Mouse (Mus musculus): ENCODE data around the gene Adgrb3.

Gene Adgrb3

DNA sequence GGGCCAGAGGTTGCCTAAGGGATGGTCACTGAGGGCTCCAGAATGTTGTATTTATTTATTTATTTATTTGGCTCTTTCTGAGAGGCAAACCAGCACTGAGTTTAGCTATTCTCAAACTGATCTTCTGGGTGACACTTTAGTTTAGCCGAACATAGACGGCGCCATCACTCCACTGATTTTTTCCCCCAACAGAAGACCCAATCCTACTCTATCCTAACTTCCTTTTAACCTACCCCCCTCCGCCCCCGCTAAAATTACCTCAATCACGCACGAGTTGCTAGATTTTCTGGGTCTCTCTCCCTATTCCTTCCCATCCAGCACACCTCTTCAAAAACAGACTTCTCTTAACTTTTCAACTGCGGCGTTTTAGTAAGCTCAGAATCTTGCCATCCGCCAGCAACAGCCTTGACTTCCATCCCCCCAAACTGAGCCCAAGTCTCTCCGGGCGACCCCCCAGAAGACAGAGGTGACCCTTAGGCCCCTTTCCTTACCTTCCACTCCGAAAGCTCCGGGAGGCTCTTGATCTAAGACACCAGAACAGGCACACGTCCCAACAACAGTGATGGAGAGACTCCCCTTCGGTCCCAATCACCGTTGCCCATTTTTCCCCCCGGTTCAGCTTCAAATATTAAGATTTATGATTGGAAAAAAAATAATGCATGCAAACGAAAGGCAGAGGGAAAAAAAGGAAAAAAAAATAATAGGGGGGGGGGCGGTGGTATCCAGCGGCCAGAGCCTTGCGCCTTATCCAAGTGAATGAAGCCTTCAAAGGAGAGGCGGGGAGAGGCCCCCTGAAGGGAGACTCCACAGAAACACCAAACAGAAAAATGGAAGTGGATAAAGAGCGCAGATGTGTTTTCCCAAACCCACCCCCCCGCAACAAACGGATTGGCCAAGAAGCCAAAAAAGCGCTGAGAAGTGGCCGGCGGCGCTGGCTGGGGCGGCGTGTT lies at the start of gene Adgrb3:
Gene Adgrb3 (minus strand): TSS at position 737 of the 950 bp plus-strand sequence.
- peak; percentile 50 for DNase-seq

DNA sequence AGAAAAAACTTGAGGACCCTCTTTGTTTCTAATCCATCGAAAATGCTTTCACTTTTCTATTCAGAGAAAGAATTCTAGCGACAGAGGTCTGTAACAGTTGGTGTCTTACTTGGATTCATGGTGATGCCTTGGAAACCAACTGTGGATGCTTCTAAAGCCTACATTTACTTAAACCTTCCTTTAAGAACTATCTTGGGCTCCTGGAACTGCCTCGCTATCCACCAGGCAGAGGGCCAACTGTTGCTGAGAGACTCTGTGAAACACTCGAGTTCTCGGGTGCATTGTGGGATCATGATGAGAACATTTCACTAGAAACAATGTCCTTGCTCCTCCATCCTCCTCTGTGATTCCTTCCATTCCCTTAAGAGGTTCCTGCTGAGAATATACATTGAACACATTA lies 48.0 kb upstream of the Adgrb3 start:
- no peak for DNase-seq

DNA sequence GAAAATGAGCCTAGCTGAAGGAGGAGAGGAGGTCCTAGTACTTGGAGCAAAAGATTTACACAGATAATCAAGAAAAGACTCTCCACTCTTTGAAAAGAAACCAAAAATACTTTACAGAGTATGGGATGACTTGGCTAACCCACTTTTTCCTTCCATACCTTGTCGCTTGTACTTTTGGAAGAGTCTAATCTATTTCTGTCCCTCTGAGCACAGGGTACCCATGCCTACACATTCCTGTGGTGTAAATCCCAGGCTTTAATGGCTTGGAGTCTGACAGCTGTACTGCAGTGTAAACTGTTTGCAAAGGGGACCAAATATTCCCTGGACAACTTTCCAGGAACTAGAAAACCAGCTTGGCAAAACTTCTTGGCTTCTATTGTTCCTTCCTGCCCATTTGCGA lies 28.0 kb upstream of the Adgrb3 start:
- no peak for DNase-seq

DNA sequence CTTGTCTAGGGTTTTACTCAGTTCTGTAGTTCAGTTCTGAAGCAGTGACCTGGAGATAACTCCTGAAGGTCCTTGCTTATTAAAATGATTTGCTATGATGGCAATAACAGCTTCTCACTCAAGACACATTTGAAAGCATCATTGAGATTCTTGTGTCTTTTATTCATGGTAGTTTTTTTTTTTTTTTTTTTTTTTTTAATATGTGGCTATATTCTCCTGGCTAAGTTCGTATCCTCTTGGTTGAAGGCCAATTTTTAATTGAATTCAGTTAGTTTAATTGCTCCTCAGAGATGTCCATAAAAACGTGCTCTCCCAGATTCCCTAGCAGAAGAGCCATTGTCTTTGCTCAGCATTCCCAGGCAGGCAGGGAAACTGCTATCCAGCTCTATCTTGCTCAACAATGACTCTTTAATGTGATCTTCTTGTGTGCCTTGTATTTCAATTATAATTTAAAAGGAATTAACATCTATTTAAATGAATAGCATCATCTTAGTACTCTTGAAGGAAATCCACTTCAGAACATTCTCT lies 25.0 kb upstream of the Adgrb3 start:
- DNase-seq: no peak

DNA sequence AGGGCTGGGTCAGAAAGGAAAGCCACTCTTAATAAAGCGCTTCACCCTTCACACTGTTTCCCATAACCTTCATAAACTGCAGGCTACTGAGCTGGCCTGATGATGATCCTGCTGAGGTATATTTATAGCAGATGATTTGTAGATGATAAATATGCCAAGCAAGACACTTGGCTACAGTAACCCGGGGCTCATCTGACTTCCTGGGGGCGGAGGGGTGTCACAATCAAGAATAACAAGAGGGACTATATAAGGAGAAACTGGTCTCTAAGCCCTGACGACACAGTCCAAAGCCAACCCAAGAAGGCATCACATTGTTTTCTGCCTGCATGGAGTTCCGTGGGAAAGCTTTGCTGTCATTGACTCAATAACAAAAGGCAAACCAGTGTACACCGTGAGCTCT lies 2.8 kb upstream of the Adgrb3 start:
- DNase-seq: no peak

DNA sequence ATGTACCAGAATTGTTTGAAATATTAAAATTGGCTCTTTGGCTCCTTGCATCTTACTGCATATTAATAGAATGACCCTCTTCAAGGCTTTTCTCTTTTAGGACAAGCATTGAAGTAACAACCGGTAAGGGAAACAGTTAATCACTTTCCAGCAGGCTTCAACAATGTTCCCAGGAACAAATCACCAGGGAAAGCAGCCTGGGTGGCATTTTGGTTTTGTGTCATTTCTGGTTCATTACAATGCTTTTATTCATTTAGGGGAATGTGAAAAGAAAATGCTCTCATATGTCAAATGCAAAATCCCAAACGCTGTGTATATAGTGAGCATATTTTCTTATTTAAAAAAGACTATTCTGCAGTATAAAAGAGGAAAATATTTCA lies 2.0 kb upstream of the Adgrb3 start:
- DNase-seq: no peak

DNA sequence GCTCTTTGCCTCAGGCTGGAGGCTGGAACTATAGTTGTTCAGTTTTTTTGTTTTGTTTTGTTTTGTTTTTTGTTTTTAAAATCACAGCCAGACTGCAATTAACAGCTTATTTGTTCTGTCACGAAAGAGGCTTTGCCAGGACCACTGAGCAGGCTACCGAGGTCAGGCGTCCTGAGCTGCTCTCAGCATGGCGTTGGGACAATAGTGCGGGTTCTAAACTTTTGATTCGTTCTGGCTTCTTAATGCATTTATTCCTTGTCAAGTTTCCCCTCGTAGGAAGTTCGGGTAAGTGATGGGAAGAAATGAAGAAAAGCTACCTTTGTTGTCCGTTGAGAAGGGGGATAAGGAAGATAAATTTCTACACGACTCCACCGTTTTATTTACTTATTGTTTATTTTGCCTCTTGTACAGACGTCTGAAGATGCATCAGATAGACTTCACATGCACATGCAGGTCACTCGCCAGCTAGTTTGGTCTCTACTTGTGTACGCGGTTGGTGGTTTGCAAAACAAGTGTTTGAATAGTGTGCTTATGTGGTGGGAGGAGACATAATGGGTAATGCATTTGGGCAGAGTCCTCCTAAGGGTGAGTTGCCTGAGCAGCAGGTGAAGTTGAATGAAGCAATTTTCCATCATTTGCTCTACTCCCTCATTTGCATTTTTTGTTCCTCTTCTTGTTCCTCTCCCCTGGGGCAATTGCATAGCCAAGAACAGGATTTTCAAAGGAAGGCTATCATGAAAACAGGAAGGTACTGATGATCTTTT lies 1.4 kb upstream of the Adgrb3 start:
- peak; percentile 24 for DNase-seq

DNA sequence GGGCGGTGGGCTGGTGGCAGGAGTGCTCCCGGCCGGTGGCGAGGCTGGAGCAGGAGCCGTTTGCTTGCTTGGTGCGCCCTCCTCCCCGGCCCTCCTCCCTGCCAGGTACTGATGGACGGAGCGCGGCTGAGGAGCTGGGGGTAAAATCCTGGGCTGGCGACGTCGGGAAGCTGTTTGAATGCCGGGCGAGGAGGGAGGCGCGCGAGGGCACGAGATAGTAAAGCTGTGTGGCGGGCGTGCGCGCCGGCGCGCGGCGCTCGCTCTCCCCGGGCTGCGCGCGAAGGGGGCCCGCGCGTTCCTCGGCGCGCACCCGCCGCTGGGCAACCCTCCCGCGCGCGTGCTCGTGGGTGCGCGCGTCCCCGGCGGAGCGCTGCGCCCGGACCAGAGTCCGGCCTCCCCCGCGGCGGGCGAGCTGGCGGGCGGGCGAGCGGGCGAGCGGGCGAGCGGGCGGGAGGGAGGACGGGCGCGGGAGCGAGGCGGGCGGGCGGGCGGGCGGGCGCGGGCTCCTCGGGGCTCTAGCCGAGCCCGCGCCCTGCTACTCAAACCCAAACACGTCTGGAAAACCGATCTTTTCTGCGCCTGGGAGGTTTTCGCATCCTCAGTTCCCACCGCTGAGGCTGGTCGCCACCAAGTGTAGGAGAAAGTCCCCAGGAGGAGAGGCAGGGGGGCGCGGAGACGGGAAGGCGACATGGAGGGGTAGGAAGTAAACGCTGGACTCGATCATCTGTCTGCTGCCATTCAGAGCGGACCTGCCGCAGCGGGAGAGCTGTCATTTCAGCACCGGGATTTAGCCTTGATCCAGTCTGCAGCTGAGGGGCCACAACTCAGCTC lies 629 bp upstream of the Adgrb3 start:
- peak; percentile 92 for DNase-seq

DNA sequence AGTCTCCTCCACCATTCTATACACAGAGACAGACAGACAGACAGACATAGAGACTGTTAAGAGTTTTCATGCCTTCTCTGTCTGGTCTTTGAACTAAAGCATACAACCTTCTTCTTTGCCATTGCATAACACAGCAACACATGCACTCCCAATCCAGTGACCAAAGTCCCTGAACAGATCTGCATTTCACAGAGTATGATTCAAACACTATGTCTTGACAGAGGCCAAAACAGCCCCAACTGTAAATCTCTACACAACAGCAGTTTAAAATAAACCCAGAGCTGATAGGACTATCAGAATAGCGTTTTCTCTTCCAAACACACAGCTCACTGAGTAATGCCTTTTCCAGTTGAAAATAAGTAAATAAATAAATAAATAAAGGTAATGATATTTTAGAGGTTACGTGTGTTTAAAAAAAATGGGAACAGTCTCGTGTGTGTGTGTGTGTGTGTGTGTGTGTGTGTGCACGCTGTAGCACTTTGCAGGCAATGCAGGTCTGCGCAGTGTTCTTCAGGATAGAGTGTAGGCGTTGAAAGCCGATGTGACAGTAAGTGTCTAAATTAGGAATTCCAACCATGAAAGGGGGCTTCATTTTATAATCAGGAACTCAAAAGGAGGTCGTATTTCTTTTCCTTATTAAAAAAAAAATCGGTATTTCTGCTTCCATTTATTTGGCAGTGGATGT lies 1.3 kb downstream of the Adgrb3 start:
- DNase-seq: peak; percentile 41

DNA sequence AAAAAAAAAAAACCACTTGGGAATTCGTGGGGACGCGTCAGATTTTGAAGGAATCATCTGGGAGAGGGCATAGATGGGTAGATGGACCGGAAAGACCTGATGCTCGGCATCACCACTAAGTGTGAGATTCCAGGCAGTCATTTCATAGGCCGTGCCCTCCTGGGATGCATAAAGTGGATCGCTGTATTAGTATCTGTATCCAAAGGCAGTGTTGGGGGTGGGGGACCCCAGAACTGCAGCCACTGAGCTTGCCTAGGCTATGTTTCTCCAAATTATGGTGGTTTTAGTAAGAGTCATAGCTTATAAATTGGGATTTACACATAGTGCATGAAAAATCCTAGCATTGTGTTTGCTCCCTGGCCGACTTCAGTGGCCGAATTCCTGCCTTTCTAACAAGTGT lies 2.1 kb downstream of the Adgrb3 start:
- DNase-seq: peak; percentile 45

DNA sequence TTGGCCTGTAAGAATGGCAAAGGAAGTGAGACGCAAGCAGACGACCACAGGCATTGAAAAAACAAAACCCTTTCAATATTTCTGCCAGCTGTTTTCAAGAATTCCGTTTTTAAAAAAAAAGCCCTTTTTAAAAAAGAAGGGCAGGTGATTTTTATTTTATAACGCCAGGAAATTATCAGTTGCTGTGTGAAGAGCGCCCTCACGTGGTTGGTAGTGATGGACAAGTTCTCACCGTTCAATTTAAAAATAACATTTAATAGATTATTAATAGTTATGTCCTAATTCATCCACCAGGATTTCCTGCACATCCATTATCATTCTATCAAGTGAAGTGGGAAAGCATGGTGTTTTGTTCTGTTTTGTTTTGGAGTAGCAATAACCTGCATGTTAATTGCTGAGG lies 2.7 kb downstream of the Adgrb3 start:
- DNase-seq: peak; percentile 44

DNA sequence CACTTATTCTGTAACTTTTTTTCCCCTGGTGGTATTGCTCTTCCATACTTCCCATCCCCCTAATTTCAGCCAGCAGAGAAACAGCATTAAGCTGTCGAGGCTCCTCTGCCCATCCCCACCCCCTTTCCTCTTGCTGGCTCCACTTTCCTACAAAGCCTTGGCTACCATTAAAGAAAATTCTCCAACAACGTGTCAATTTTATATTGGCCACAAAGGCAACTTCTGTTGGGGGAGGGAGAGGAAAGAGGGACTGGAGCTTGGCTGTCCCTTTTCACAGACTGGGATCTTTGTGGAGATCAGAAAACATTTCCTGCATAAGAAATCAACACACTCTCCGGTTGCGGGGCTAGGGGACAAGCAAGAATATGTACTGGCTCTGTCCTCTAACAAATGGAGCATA lies 4.9 kb downstream of the Adgrb3 start:
- DNase-seq: peak; percentile 43

DNA sequence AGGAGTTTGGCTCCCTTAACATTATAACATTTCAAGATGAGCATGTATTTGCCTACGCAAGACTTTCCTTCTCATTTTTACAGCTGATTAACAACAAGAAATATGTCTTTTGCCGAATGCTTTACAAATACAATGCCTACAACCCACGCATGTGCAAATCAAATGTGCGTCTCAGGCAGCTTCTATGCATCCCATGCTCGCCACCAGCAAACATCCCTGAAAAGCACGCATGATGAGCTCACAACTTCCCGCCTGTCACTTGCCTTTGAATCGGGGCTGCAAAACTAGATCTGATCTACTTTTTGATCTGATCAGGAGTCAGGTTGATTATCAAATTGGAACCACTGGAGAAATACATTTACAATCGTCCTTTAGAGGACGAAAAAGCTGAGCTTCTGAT lies 5.5 kb downstream of the Adgrb3 start:
- DNase-seq: no peak

DNA sequence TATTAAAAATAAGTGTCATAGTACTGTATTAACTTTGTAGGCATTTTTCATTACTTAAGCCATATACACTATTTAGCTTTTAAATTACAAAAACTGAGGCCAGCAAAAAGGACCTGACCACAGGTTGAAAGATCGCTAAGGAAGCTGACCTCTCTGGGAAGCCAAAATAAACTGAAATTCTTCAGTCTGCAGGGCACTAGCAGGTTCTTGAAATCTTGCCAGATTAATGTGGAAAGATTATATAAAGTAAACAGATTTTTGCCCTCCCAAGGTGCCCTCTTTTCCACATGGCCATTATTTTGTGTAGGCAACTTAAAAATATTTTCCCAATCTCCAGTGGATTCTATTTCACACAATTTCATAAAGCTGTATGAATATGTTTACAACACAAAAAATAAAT lies 14.0 kb downstream of the Adgrb3 start:
- no peak for DNase-seq

DNA sequence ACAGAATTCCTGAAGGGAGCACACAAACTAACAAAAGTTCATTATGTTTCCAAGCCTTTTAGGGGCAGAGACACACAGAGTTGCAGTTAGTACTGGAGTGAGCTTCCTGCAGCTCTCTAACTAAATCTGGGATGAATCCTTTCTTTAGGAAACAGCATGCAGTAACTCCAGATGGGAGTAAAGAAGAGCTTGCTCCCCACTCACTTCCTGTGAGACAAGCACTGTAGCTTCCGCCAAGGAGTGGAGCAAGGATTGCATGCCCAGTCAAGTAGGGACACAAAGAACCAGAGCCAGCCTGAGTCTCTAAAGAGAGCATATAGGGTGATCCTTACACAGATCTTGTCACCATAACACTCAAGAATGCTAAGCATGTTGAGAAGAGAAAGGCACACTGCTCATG lies 50.7 kb downstream of the Adgrb3 start:
- DNase-seq: no peak

DNA sequence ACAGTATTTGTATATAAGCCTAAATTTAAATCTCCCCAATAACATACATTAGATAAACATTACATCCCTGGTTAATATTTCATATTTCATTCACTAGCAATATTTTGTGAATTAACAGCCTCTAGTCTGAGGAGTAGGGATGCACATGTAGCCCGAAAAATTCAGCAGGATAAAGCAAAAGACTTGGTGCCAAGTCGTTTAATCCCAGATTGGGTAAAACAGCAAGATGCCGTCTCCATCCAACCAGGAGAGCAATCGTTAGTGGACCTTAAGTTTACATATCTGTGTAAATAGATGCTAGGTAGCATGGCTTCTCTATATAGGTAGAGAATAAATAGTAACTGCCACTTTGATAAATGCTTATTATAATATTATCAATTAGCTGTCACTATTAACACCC lies 52.0 kb downstream of the Adgrb3 start:
- DNase-seq: no peak

DNA sequence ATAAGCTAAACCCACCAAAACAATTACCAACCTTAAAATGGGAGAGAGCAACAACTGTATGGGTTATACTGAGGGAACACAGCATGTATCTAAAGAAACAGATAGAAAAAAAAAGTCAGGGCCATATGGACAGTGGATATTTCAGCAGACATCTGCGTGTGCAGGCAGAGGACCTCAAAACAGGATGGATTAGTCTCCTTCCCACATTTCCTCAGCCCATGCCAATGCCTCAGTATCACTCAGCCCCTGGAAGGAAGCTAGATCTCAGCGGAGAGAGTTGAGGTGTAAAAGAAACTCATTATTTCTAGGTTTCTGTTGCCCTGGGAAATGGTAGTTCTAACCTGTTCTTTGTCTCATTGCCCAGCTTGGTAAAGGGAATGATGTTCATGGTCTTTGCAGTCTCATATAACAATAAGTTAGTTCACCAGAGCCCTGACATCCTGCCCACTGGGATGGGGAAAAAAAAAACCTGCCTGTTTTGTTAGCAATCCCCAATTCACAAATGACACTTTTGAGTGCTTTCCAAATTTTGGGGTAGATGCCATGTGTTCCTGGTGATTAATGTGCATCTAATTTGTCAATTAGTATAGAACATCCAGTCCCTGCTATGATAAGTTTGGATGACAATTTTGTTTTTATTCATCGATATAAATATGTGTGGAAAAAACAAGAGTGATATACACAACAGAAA lies 53.9 kb downstream of the Adgrb3 start:
- no peak for DNase-seq

DNA sequence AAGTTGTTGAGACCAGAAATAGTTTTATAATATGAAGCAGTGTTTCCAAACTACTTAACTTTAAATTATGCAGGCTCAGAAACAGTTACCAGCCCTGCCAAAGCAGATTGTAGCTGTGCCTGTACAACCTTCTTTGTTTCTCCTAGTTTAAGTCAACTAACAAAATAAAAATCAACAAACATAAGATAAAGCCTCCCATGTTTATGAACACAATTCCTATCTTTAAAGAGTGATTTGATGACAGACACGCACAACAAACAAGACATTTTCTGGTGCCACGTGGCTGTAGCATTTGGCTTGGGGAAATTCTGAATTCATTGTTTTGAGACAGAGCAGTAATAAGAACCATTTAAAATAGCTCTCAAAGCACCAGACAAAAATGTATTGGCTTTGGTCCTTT lies 60.5 kb downstream of the Adgrb3 start:
- DNase-seq: no peak

DNA sequence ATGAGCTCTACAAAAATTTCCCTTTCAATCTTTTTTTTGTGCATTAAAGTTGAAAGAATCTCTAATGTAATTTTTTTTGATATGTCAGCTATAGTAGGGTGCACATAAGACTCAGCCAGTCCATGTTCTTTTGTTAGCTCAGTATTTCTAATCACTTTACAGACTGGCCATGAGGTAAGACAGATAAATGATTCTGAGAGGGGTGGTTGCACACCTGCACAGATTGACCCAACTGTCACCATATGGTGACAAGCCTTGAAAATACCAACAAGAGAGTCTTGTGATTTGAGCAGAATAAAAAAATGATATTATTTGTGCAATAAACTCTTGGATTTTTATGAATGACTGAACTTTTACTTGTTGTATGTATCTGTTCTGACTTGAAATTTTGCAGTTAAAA lies 74.2 kb downstream of the Adgrb3 start:
- DNase-seq: no peak

DNA sequence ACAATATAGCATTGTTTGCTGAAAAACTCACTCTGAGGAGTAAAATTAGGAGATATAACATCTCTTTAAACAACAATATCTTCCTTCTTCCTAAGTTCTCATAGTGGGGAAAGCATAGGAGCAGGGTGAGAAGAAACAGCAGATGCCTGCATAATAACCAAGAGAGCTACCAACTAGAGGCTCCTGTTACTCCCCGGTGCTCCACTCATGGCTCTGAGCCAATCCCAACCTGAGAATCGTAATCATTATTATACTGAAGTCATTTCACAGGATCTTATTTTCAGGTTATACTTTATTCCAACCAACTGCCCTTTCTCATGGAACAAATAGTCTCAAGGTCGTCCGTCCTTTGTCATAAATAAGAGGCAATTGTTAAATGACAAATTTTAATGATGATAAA lies 75.0 kb downstream of the Adgrb3 start:
- DNase-seq: peak; percentile 48

DNA sequence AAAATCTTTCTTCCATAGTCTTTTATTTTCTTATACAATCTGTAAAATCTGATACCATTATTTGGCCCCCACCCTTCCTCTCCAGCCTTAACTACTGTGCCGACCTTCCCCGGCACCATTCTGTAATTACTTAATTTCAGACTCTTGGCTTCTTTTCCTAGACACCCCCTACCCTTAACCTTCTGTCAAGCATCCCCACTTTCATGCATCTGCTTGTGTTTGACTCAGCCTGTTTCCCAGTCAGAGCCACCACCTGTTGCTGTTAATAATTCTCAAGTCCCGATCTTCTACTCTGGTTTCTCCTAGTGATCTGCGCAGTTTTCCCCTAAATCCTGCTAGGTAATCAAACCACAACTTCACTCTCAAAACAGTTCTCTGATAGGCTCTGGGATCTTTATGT lies 83.9 kb downstream of the Adgrb3 start:
- no peak for DNase-seq

DNA sequence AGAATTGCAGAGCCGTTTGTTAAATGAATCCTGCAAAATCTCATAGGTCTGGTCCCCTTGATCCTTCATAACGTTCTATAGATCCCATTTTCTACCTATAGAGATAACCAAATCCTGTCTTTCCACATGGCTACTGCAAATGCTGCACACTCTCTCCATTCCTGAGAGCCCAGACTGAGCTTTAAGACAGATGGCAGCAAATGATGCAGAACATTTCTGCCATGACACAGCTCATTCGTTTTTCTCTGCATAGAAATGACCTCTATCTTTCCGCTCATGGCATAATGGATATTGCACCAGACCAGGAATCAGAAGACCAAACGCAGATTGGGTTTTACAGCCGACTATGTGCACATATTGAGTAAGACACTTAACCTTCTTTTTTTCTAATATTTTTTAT lies 84.8 kb downstream of the Adgrb3 start:
- peak; percentile 29 for DNase-seq
